Mouse (Mus musculus) spleen, adult 2 months (tissue): ENCODE results near the gene Slc16a12. TPM values are rescaled to one million over a fixed set of nuclear protein-coding genes. Genes with fewer than 3 reads are reported as not detected.

Experiments used
- DNase-seq, 2 experiments: peaks; one replicate each; pipeline versions ENCODE4 v3.0.0 to v3.0.0-alpha.2; 2012 to 2021; ENCODE audit warnings: low spot score in 2 of 2, low read depth in 1 of 2
- H3K27ac ChIP-seq: fragments of 200-500 bp; 2 replicates; pipeline ENCODE4 v1.5.1; 2012; ENCODE audit warnings: low read length, inconsistent platforms; ENCODE audit not compliant: insufficient read depth
- H3K27me3 ChIP-seq: fragments of 200-500 bp; 2 replicates; pipeline ENCODE4 v1.6.1; 2012; ENCODE audit warnings: mild to moderate bottlenecking, moderate library complexity, low read length, inconsistent platforms; ENCODE audit not compliant: control insufficient read depth, insufficient read depth
- H3K36me3 ChIP-seq: fragments of 200-500 bp; 2 replicates; pipeline ENCODE4 v1.6.1; 2012; ENCODE audit warnings: mild to moderate bottlenecking, low read length, inconsistent platforms; ENCODE audit not compliant: control insufficient read depth, insufficient read depth
- H3K4me1 ChIP-seq: fragments of 200-500 bp; 2 replicates; pipeline ENCODE4 v1.6.1; 2011; ENCODE audit warnings: inconsistent platforms; ENCODE audit not compliant: control insufficient read depth, insufficient read depth, insufficient read length
- H3K4me3 ChIP-seq: fragments of 200-500 bp; 2 replicates; pipeline ENCODE4 v1.5.1; 2011; ENCODE audit warnings: mild to moderate bottlenecking, inconsistent platforms; ENCODE audit not compliant: insufficient read depth, insufficient read length; ENCODE audit errors: extremely low read depth
- CTCF ChIP-seq: fragments of 200-500 bp; IDR thresholded peaks from 2 replicates; pipeline ENCODE4 v1.5.1; 2011; ENCODE audit warnings: mild to moderate bottlenecking, inconsistent platforms; ENCODE audit not compliant: insufficient read depth, insufficient read length, insufficient replicate concordance; ENCODE audit errors: extremely low read depth
- POLR2A ChIP-seq: fragments of 200-500 bp; IDR thresholded peaks from 2 replicates; pipeline ENCODE4 v1.6.1; 2011; ENCODE audit warnings: low read depth, low read length, inconsistent platforms
- WGBS: fragments of 180-500 bp; shearing (Covaris S2); methylation state at CpG from one replicate; pipeline ENCODE4 v1.1.7; 2018; 5-methylcytosine and 5-hydroxymethylcytosine counted together
- polyA plus RNA-seq: library from polyadenylated mRNA; depleted of rRNA; stranded (reverse); fragments of >200 nt; gene quantifications from 2 replicates; pipeline ENCODE4 v1.2.3, GENCODE M21; 2012; rRNA removed

The Slc16a12 gene
- 0.22 and 0.27 TPM in 2 replicates for polyA plus RNA-seq

DNA sequence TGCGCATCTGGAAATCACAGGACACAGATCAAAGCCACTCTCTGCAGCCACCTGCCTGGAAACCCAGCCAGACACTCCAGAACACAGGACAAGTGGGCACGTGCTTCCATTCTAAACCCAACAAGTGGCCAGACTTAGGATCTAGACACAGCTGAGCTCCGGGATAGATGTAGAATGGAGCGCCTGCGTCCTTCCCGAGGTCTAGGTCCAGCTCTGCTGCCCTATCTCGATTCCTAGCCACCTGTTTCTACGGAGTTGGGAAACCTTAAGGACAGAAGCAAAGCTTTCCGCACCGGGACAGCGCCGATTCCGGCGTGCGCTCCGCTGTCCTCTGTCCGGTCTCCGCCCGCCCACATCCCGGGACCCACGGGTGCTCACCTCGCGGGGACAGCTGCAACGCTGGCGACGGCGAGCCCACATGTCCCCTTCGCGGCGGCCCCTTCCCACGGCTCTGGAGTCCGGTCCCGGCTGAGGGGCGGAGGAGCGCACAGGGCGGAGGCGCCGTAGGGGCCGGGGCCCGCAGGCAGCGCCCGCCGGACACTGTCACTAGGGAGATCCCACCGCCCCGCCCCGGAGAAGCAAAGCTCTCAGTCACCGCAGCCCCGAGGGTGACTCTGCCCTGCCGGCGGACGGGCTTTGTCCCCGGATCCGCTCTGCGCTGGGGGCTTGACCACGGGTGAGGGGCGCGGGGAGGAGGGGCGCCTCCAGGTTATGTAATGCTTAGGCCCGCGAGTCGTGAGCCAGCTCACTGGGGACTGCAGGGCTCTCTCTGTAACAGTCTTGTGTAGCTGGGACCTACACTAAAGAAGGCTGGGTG is at the start of gene Slc16a12:
Slc16a12 (minus strand) TSS at position 602 of the 817 bp plus-strand sequence.
- H3K27me3 ChIP-seq = peaks cover 5% of the 10 kb centered on the region
- no peak for DNase-seq
- 3% methylated on average over 61 of the region's 61 CpGs for WGBS
- peaks cover 5% of the 10 kb centered on the region; the same call in 1 of the 2 replicates for H3K4me1 ChIP-seq
- H3K4me3 ChIP-seq = peak within 1 kb of the TSS; percentile 29; the same call in 1 of the 2 replicates
- no peak within 1 kb of the TSS for H3K27ac ChIP-seq
- no peak for TF ChIP-seq CTCF
- no peak for TF ChIP-seq POLR2A
- no peaks in the 10 kb centered on the region for H3K36me3 ChIP-seq

DNA sequence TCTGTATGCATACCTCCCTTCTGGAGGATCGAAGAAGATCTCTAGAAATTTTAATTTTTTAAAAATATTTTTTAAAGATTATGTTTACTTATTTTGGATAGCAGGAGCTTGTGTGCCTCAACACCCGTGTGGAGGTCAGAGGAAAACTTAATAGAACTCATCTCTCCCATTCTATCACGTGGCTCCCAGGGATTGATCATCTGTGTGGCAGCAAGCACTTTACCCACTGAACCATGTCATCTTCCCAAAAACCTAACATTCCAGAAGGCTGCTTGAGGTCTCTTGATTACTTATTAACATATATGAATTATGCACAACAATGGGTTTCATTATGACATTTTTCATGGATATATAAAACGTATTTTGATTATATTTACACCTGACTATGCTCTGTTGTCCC is 49.3 kb upstream of the Slc16a12 start:
- TF ChIP-seq CTCF (no peak), POLR2A (no peak)
- H3K36me3 ChIP-seq = no peaks in the 10 kb centered on the region
- no peaks in the 10 kb centered on the region; the same call in 1 of the 2 replicates for H3K4me1 ChIP-seq
- no peak overlapping the region for H3K27ac ChIP-seq
- WGBS = 91% methylated on average over 4 of the region's 4 CpGs
- H3K4me3 ChIP-seq = no peak overlapping the region
- no peak for DNase-seq
- H3K27me3 ChIP-seq = no peaks in the 10 kb centered on the region

DNA sequence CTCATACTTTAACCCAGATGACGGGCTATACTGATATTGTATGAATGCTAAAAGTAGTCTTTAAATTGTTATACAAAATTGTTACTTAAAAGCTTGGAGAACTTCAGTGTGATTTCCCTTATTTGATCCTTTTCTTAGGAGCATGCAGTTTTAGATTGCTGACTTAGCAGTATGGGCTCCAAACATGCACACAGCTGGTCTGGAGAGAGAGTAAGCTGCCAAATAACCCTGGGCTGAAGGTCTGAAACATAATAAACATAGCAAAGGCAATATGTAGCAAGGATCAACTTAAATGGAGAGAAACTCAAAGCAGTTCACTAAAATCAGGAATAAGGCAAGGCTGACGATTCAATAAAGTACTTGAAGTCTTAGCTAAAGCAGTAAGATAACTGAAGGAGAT is 35.4 kb upstream of the Slc16a12 start:
- Histone ChIP-seq H3K27ac (no peak overlapping the region), H3K27me3 (no peaks in the 10 kb centered on the region), H3K4me1 (no peaks in the 10 kb centered on the region; the same call in none of the 2 replicates), H3K4me3 (no peak overlapping the region), H3K36me3 (no peaks in the 10 kb centered on the region)
- 90% methylated on average over 2 of the region's 2 CpGs for WGBS
- TF ChIP-seq POLR2A = no peak
- no peak for TF ChIP-seq CTCF
- DNase-seq = no peak

DNA sequence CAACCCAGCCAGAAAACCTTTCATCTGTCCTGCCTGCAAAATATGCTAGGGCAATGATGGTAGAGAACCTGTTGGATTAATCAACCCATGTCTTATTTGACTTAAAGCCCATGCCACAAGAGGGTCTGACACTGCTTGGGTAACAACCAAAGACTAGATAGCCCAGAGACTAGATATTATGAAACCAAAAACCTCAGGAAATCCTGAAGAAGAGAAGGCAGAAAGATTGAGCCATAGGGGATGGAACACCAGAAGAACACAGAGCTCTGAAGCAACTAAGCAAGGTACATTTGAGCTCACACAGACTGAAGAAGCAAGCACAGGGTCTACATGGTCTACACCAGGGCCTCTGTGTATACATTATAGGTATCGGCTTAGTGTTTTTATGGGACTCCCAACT is 31.9 kb upstream of the Slc16a12 start:
- H3K27ac ChIP-seq = no peak overlapping the region
- DNase-seq = no peak
- H3K27me3 ChIP-seq = no peaks in the 10 kb centered on the region
- H3K4me3 ChIP-seq = no peak overlapping the region
- TF ChIP-seq POLR2A (no peak), CTCF (no peak)
- no peaks in the 10 kb centered on the region; the same call in none of the 2 replicates for H3K4me1 ChIP-seq
- WGBS = 100% methylated on average over 1 of the region's 1 CpGs
- no peaks in the 10 kb centered on the region for H3K36me3 ChIP-seq

DNA sequence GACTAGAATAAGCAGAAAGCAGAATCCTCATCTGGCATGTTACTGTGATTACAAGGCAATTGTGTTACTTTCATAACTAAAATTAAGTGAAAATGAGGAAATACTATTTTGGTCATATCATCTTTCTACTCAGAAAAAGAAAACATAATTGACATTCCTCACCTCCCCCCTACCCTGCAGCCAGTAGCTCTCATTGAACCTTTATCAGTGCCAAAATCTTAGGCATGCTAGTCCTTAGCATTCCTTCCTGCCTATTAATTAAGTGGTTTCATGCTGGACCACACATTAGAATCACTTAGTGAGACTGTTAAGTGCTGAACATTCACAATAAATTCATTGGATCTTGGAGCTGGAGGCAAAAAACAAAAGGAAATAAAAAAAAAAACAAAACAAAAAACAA is 31.0 kb upstream of the Slc16a12 start:
- Histone ChIP-seq H3K4me3 (no peak overlapping the region), H3K27me3 (no peaks in the 10 kb centered on the region), H3K27ac (no peak overlapping the region), H3K36me3 (no peaks in the 10 kb centered on the region), H3K4me1 (no peaks in the 10 kb centered on the region; the same call in none of the 2 replicates)
- TF ChIP-seq POLR2A (no peak), CTCF (no peak)
- DNase-seq = no peak

DNA sequence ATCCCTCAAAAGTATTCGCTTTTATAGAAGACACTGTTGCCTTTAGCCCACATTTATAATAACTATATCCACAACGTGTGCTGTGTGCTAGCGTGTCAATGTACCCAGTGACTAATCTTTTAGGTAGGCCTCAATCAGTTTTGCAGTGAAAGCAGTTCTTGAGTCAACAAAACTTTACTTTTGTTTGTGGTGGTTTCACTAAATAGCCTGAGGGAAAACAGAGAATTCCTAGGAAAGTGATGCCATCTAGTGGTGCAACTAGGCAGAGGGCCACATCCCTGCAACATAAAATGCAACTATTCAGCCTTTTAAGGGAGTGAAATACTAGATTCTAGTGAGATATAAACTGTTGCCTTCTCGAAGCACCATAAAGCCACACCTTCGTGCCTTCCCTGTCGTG is 25.7 kb upstream of the Slc16a12 start:
- Histone ChIP-seq H3K27me3 (no peaks in the 10 kb centered on the region), H3K27ac (no peak overlapping the region), H3K36me3 (no peaks in the 10 kb centered on the region), H3K4me3 (no peak overlapping the region), H3K4me1 (no peaks in the 10 kb centered on the region; the same call in 1 of the 2 replicates)
- peak; percentile 27; the same call in 1 of the 2 replicates for TF ChIP-seq CTCF
- TF ChIP-seq POLR2A = no peak
- WGBS = 32% methylated on average over 6 of the region's 6 CpGs
- peak; percentile 29 to 35 for DNase-seq

DNA sequence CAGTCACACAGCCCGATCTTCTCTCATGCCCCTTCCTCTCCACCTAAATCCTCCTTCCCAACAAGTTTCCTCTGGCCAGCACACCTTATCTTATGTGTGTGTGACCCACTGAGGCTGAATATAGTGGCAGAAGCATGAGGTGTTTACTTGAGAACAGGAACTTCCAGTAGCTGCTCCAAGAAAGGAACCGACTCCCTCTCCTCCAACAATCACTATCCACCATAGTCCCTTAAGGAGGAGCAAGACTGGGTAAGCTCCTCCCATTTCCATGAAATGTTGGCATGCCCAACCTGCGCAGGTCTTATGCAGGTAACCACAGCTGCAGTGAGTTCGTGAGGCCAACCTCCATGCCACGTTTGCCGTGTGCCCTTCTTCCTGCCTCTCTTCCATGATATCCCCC is 23.7 kb upstream of the Slc16a12 start:
- no peaks in the 10 kb centered on the region for H3K4me1 ChIP-seq
- 85% methylated on average over 6 of the region's 6 CpGs for WGBS
- no peaks in the 10 kb centered on the region for H3K36me3 ChIP-seq
- H3K27ac ChIP-seq = no peak overlapping the region
- no peaks in the 10 kb centered on the region for H3K27me3 ChIP-seq
- H3K4me3 ChIP-seq = no peak overlapping the region
- TF ChIP-seq CTCF (no peak), POLR2A (no peak)
- DNase-seq = no peak
